Mouse (Mus musculus): ENCODE data around the gene Ubtf.

DNA sequence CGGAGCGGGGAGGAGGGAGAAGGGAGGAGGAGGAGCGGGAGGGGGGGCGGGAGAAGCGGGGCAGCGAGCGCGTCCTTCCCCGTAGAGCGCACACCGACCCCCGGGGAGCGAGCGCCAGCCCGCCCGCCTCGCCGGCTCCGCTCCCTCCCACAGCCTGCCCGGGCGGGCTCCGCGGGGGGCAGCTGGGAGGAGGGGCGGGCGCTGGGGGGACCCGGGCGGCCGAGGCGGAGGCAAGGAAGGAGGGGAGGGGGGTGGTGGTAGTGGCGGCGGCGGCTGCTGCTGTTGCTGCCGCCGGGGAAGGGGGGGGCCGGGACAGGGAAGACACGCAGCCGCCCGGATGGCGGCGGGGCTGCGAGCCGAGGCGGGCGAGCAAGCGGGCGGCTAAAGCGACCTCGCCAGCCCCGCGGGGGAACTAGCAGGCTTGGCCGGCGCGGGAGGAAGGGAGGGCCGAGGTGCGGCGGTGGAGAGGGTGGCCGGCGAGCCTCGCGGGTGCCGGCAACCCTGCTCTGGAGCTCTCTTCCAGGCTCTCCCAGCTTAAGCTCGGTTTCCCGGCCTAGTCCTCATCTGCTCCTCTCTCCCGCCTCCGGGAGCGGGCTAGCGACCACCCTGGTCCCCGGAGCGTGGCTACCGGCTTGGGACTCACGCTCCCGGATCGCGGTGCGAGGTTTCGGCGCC is 1.5 kb downstream of the Ubtf start:
- TF ChIP-seq CTCF (IDR thresholded peaks at IDR 0.05; ENCODE audit: insufficient read depth, low read depth, low read length) (no peak), POLR2A (IDR thresholded peaks at IDR 0.05; ENCODE audit: insufficient read depth, low read depth, low read length) (no peak; the same call in 1 of the 2 replicates)

Measured in olfactory bulb, adult 2 months (tissue).